Mouse (Mus musculus): ENCODE results near the gene Ryr2.

DNA sequence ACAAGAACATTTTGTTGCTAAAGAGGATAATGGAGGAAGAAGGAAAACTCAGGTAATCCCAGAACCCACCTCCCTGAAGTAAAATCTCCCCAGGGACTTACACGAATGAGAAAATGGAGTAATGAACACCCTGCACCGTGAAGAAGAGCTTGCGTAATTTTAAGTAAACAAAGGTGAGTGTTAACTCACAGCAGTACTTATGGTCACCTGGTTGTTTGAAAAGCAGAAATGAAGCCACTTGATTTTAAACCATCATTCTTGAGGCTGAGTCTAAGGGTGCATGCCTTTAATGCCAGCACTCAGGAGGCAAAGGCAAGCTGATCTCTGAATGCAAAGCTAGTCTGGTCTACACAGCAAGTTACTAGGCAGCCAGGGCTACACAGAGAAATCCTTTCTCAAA is 255.1 kb downstream of the Ryr2 start:
- TF ChIP-seq FLI1 (IDR thresholded peaks at IDR 0.05; ENCODE audit: low read length): no peak
- TF ChIP-seq GATA1 (IDR thresholded peaks at IDR 0.05; ENCODE audit: borderline replicate concordance, low read length): no peak

All from megakaryocyte, embryonic 14.5 days (primary cell).